ENCODE assay signal across 9 mouse cellular contexts in genomic region chr2:27079649-27080048, GRCm38 (mm10). TPM values are rescaled to one million over a fixed set of nuclear protein-coding genes. Genes with fewer than 3 reads are reported as not detected.
A peak's percentile ranks its signal among the peaks of the same experiment; 100 is the strongest.
DNase-seq lines count a peak whose midpoint lies in the region; ATAC-seq and TF ChIP-seq lines count a peak whose summit lies in the region.
"Had no signal": no experiment of that assay in that cellular context is flagged by ENCODE, and none has a peak within 500 bp of the region (broad histone marks: within the 10 kb centered on the region; RNA-seq: fewer than 3 reads in every experiment).

No protein-coding gene starts in this region.

- ATAC-seq in forebrain, embryonic 14.5 days = peak; percentile 66
- ATAC-seq in intestine, embryonic 16.5 days = no peak

- peaks cover 20% of the 10 kb centered on the region for H3K4me1 ChIP-seq in forebrain, embryonic 14.5 days (ENCODE audit: control insufficient read depth, insufficient read depth, low read length)
- H3K4me1 ChIP-seq in intestine, embryonic 16.5 days (ENCODE audit: control insufficient read depth, insufficient read depth, low read length) = peaks cover 14% of the 10 kb centered on the region

- H3K4me2 ChIP-seq in forebrain, embryonic 14.5 days (ENCODE audit: low read length) = 0 out of 2 replicates have a peak overlapping the region, but pooled peaks have one; percentile 15
- peak overlapping the region; percentile 7; the same call in 1 of the 2 replicates for H3K4me2 ChIP-seq in intestine, embryonic 16.5 days (ENCODE audit: low read depth, low read length)

- intact Hi-C loops in left cerebral cortex, postnatal 25 days (cut with DNase I) = loop anchor here (5.0 to 10.0 kb wide), 2 partner anchors 43 to 155 kb away; no protein-coding TSS in a partner anchor

- H3K27ac ChIP-seq in layer of hippocampus, adult 2 months = peak overlapping the region; percentile 8; the same call in 1 of the 2 replicates
- H3K27ac ChIP-seq in forebrain, embryonic 14.5 days (ENCODE audit: low read depth, low read length) = peak overlapping the region; percentile 66
- peak overlapping the region; percentile 27; the same call in 1 of the 2 replicates for H3K27ac ChIP-seq in intestine, embryonic 16.5 days (ENCODE audit: low read length)

- no peaks in the 10 kb centered on the region for H3K9me3 ChIP-seq in forebrain, embryonic 14.5 days (replicated peaks; ENCODE audit: control insufficient read depth, low read length)
- no peaks in the 10 kb centered on the region for H3K9me3 ChIP-seq in intestine, embryonic 16.5 days (ENCODE audit: control insufficient read depth, low read length)

- 46% methylated on average over 2 of the region's 2 CpGs for WGBS in forebrain, embryonic 14.5 days
- WGBS in intestine, embryonic 16.5 days = 74% methylated on average over 2 of the region's 2 CpGs

- no peak overlapping the region; the same call in 1 of the 2 replicates for H3K9ac ChIP-seq in forebrain, embryonic 14.5 days (ENCODE audit: low read length)
- H3K9ac ChIP-seq in intestine, embryonic 16.5 days (ENCODE audit: low read depth, low read length) = no peak overlapping the region

- no peaks in the 10 kb centered on the region for H3K36me3 ChIP-seq in forebrain, embryonic 14.5 days (ENCODE audit: control insufficient read depth, insufficient read depth, low read length)
- H3K36me3 ChIP-seq in intestine, embryonic 16.5 days (ENCODE audit: control insufficient read depth, insufficient read depth, low read length) = no peaks in the 10 kb centered on the region

- peak overlapping the region; percentile 23 for H3K4me3 ChIP-seq in layer of hippocampus, adult 2 months
- no peak overlapping the region for H3K4me3 ChIP-seq in forebrain, embryonic 14.5 days (ENCODE audit: low read depth, low read length)
- no peak overlapping the region for H3K4me3 ChIP-seq in intestine, embryonic 16.5 days (ENCODE audit: low read length)

- no peaks in the 10 kb centered on the region for H3K27me3 ChIP-seq in forebrain, embryonic 14.5 days (replicated peaks; ENCODE audit: control insufficient read depth, insufficient read depth, low read length)
- H3K27me3 ChIP-seq in intestine, embryonic 16.5 days (replicated peaks; ENCODE audit: control insufficient read depth, insufficient read depth, low read length) = no peaks in the 10 kb centered on the region

- DNase-seq in layer of hippocampus, adult 2 months (ENCODE audit: low spot score in 2 of 2) = no peak
- no peak for DNase-seq in layer of hippocampus, adult 18-20 months (ENCODE audit: low spot score in 2 of 2)
- peak; percentile 75 for DNase-seq in forebrain, embryonic 14.5 days (ENCODE audit: low spot score)
- peak; percentile 58 for DNase-seq in lung, postnatal 14 days
- no peak for DNase-seq in right cerebral cortex, adult 2 months (ENCODE audit: low spot score in 2 of 2)
- DNase-seq in left cerebral cortex, postnatal 25 days (ENCODE audit: low spot score in 2 of 2) = no peak
- DNase-seq in layer of hippocampus, adult 9-11 months = no peak

- TF ChIP-seq CTCF in layer of hippocampus, adult 2 months (conservative IDR thresholded peaks at IDR 0.05) = no peak

RNA-seq across cellular contexts. Expression of gene Adamtsl2, which starts 0.5 kb away (rescaled TPM):
- 10 to 100 TPM; 12.8 to 18.1 TPM for total RNA-seq in layer of hippocampus, adult 2 months (2021)
- 10 to 100 TPM; 13.2 to 13.7 TPM for total RNA-seq in layer of hippocampus, adult 18-20 months (2021)
- 10.4 TPM in 2 replicates for polyA plus RNA-seq in forebrain, embryonic 14.5 days (2014; fragmentation: Nextera tagmentation; extraction: Ambion mirVana)
- 1.7 and 2.1 TPM in 2 replicates for polyA plus RNA-seq in intestine, embryonic 16.5 days (2015; fragmentation: Nextera tagmentation; extraction: Ambion mirVana)
- total RNA-seq in left cerebral cortex, postnatal 25 days (2021) = 10 to 100 TPM; 19.5 to 24.7 TPM
- total RNA-seq: common myeloid progenitor, adult 5-6 weeks had no signal

RNA-seq across cellular contexts. Expression of gene Mymk, which starts 7.7 kb away (rescaled TPM):
- total RNA-seq in layer of hippocampus, adult 2 months (2021) = under 1 TPM; 0.51 to 0.71 TPM
- total RNA-seq in layer of hippocampus, adult 18-20 months (2021) = under 1 TPM; 0.69 to 0.91 TPM
- polyA plus RNA-seq in forebrain, embryonic 14.5 days (2014; fragmentation: Nextera tagmentation; extraction: Ambion mirVana) = not detected in 2 replicates
- polyA plus RNA-seq in intestine, embryonic 16.5 days (2015; fragmentation: Nextera tagmentation; extraction: Ambion mirVana) = 0.12 and 0.22 TPM in 2 replicates
- under 1 TPM; 0.32 to 0.60 TPM for total RNA-seq in left cerebral cortex, postnatal 25 days (2021)
- total RNA-seq: common myeloid progenitor, adult 5-6 weeks had no signal

RNA-seq across cellular contexts. Expression of gene Slc2a6, which starts 51.9 kb away (rescaled TPM):
- 10 to 100 TPM; 38.4 to 42.3 TPM for total RNA-seq in layer of hippocampus, adult 2 months (2021)
- 10 to 100 TPM; 31.7 to 34.6 TPM for total RNA-seq in layer of hippocampus, adult 18-20 months (2021)
- 3.4 TPM in 2 replicates for polyA plus RNA-seq in forebrain, embryonic 14.5 days (2014; fragmentation: Nextera tagmentation; extraction: Ambion mirVana)
- polyA plus RNA-seq in intestine, embryonic 16.5 days (2015; fragmentation: Nextera tagmentation; extraction: Ambion mirVana) = 0.84 and 1.0 TPM in 2 replicates
- 10 to 100 TPM; 30.5 to 31.1 TPM for total RNA-seq in left cerebral cortex, postnatal 25 days (2021)

Comparison
In these comparisons a context has a peak if more than half of its experiments do, and no peak if none do; other contexts are left out.
1. DNase-seq: peak in forebrain, embryonic 14.5 days (single experiment) and lung, postnatal 14 days (single experiment); none in layer of hippocampus, adult 2 months (0 of 2), layer of hippocampus, adult 18-20 months (0 of 2), right cerebral cortex, adult 2 months (0 of 2), left cerebral cortex, postnatal 25 days (0 of 2) and layer of hippocampus, adult 9-11 months (single experiment).
2. H3K27ac ChIP-seq: peak in every context shown above with its lines; median percentile 66 in forebrain, embryonic 14.5 days; 27 in intestine, embryonic 16.5 days; 8 in layer of hippocampus, adult 2 months.